Mouse (Mus musculus) erythroid progenitor cell, adult 5-6 weeks (primary cell): ENCODE measurements around the gene Themis2. TPM values are rescaled to one million over a fixed set of nuclear protein-coding genes. Genes with fewer than 3 reads are reported as not detected.
"Not testable (repeated sequence)": the region's sequence is repeated elsewhere in the genome, so short reads cannot be mapped to it uniquely, and the experiment has no call there.

Source experiments
- ATAC-seq: replicated peaks from 2 replicates; pipeline ENCODE4 v1.8.0; 2016; ENCODE audit warnings: moderate number of reproducible peaks, mild to moderate bottlenecking, moderate TSS enrichment, inconsistent platforms; ENCODE audit not compliant: poor library complexity, low FRiP score, severe bottlenecking
- total RNA-seq, 2 experiments: library from RNA; stranded (forward) in 1 of 2; stranded (reverse) in 1 of 2; fragments of 150-400 nt in 1 of 2; fragments of 186-747, 209-891 nt in 1 of 2; gene quantifications; 2 replicates each; pipeline versions ENCODE4 v1.2.3 to v1.2.4; 2015 to 2017; ENCODE audit warnings: low replicate concordance in 2 of 2

The Themis2 gene
- total RNA-seq, 2 experiments from 2014 or later: 7.5 to 12.6 TPM

DNA sequence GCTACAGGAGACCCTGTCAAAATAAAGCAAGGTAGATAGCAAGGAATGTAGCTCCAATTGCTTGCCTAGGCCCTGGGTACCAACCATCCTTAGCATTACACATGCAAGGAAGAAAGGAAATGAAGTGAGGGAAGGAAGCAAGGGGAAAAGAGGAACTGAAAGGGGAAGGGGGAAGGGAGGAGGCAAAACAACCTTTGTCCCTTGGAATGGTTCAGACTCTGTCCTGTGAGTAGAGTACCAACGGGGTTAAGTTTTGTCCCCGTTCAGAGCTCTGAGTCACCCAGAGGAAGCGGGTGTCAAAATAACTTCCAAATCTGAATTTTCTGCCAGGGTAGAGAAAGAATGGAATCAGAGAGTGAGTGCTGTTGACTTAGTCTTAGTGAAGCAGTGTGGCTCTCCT, 35.9 kb downstream of the Themis2 start:
- ATAC-seq: no peak

DNA sequence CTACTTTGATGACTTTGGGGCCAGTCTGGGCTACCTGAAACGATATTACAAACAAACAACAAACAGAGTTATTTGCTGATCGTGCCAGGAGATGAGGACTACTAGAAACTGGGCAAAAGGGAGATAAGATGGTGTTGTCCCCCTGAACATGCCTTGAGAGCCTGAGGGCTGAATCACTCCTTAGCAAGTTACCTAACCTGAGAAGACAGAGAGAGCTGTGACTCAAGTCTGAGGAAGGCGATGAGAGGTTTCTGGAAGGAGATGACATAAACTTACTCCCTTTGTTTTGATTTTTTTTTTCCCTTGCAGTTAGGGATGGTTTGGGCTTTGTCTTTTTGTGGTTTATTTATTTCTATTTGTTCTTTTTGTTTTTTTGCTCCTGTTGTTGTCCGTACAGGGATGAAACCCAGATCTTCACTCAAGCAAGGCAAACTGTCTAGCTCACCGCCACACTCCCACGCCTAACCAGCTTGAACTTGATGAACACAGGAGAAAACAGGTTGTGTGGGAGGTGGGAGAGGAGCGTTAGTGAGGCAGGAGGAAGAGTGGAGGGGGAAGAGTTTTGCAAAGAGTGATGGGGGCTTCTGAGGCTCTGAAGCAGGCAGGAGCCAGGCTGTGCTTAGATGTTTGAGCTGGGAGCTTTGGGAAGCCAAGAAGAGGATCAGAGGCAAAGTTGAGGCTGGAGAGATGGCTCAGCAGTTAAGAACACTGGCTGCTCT, 38.4 kb downstream of the Themis2 start:
- no peak for ATAC-seq

DNA sequence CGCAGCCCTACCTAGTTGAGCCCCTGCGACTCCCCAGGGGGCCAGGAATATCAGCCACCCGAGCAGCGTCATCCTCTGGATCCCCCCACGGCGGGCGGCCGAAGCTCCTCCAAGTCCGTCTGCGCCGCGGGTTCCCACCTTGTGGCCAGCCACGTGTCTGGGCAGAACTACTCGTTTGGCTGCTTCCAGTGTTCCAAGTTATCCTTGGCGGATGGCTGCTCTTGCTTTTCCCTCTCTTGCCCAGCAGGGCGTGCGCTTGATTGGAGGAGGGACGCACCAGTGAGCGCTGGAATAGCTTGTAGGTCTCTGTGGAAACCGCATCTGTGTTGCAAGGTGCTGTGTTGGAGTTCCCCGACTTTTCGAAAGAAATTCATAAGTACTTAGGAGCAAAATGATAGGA, 39.2 kb downstream of the Themis2 start, which contains the start of gene Smpdl3b:
Gene Smpdl3b, minus strand, starts transcription at position 279 of the 400 bp plus-strand sequence.
- no peak for ATAC-seq

DNA sequence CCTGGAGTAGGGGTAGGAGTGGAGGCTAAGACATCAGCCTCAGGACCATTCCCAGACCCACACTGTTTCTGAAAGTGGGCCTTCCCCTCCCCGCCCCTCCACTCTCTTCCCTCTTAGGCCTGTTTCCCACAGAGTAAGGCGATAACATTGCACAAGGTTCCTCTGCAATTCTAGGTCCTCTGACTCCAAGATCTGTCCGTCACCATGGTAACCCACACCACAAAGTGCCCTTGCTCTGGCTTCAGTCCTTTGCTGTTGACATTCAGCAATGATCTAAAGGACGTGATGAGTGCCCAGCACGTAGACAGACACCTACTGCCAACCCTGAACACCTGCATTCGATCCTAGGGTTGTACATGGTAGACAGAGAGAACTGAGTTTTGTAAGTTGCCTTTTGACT, 43.2 kb downstream of the Themis2 start:
- no peak for ATAC-seq

DNA sequence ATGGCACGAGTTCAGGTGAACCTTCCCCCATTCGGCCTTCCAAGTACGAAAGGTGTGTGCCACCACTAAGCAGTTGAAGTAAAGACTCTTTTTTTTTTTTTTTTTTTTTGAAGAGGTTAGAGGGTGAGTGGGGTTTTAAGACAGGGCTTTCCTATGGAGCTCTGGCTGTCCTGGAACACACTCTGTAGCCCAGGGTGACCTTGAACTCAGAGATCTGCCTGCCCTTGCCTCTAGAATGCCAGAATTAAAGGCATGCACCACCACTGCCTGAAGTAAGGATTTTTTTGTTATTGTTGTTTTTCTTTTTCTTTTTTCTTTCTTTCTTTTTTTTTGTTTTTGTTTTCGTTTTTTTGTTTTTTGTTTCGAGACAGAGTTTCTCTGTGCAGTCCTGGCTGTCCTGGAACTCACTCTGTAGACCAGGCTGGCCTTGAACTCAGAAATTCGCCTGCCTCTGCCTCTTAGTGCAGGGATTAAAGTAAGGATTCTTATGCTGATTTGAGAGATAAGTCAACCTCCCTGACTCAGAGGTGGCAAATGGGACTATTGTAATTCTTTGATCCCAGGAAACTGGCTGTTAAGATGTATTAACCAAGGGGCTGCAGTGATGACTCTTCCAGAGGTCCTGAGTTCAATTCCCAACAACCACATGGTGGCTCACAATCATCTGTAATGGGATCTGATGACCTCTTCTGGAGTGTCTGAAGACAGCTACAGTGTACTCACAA, 46.8 kb downstream of the Themis2 start:
- ATAC-seq: no peak

DNA sequence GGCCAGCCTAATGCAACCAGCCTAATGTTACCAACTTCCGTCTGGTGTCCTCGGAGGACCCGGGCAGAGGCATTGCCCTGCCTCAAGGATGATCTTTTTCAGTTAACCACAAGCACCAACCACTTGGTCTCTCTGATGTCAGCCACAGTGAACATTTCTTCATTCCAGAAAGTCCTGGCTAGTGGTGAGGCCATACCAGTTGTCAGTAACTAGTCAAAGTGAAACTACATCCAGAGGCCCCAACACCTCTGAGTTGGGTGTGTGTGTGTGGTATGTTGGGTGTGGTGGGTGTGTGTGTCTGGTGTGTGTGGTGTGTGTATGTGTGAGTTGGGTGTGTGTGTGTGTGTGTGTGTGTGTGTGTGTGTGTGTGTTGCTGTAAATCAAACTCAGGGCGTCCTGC, 47.4 kb downstream of the Themis2 start:
- ATAC-seq: no peak

GRCm38 (mm10) chr4:132747664-132748259, 48.4 kb downstream of the Themis2 start:
- ATAC-seq: no peak

- ATAC-seq: no peak
Measured at GRCm38 (mm10) chr4:132746911-132747517, 49.2 kb downstream of the Themis2 start.

DNA sequence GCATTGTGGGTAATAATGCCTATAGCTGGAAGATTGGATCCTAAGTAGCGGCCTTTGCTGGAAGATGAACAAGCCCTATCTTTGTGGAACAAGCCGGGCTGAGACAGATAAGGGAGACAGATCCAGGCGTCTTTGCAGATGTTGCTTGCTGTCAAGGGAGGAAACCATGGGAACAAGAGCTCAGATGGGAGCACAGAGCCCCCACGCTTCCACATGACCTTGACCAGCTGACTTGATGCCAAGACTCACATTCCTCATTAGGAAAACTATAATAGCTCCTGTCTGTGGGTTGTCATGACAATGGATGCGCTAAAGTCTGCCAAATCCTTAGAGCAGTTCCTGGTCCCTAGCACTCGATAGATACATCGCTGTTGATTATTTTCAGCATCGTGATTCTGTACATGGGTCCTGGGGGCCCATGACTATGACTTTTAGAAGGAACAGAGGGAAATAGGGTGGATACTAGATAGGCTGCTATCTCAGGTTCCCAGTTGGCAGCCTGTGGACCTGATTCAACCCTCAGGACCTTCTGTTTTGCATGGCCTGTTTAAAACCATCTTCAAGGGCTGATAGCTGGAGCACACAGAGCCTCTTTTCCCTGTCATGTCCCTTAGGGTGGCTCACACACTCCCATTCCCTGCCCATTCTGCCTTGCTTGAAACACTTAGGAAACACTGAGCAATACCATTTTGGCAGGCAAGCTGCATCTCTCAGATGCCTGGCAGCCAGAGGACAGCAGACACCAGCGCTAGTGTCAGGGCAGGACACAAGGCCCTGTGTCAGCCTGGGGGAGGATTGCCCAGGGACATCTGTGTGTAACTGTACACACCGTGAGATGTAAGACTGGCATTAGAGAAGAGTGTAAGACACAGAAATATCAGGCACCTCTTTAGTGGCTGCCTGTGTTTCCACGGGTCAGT, 51.9 kb downstream of the Themis2 start:
- ATAC-seq: no peak

DNA sequence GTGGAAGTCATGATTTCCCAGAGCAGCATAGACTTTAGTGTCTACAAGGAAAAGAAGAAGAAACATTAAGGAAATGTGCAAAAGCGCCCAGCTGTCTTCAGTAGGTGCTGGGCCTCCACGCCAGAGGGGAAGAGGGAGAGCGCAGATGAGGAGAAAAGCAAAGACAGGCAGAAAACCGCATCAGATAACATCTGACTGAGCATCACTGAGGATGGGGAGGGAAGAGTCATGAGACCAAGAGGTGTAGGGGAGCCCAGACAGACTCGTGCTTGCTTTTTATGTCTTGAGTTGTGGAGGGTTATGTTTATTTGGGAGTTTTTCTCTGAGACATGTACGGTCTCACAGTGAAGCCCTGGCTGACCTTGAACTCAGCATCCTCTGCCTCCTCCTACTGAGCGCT, 54.7 kb downstream of the Themis2 start:
- no peak for ATAC-seq

- ATAC-seq: not testable (repeated sequence)
Measured at GRCm38 (mm10) chr4:132737154-132737553, 59.0 kb downstream of the Themis2 start.

GRCm38 (mm10) chr4:132735894-132736293, 60.3 kb downstream of the Themis2 start:
- no peak for ATAC-seq

- ATAC-seq: no peak
Measured at GRCm38 (mm10) chr4:132735389-132735788, 60.8 kb downstream of the Themis2 start.

GRCm38 (mm10) chr4:132734766-132735165, 61.4 kb downstream of the Themis2 start:
- no peak for ATAC-seq

- no peak for ATAC-seq
Measured at GRCm38 (mm10) chr4:132733071-132733770, 63.0 kb downstream of the Themis2 start.

GRCm38 (mm10) chr4:132732148-132732684, 64.0 kb downstream of the Themis2 start, which contains the start of gene Xkr8:
Gene Xkr8 (minus strand): TSS chr4:132732546.
- ATAC-seq: peak; percentile 91
